Mouse (Mus musculus): ENCODE results near the gene Slmap. TPM values are rescaled to one million over a fixed set of nuclear protein-coding genes. Genes with fewer than 3 reads are reported as not detected.

The Slmap gene
- polyA plus RNA-seq, 1 experiment from 2014 or later = 46.3 TPM

- Histone ChIP-seq H3K27ac (ENCODE audit: low read depth) (peak overlapping the region; percentile 80), H3K4me2 (ENCODE audit: low read length) (no peak overlapping the region), H3K27me3 (replicated peaks; ENCODE audit: control insufficient read depth, insufficient read depth, low read length) (no peaks in the 10 kb centered on the region), H3K9me3 (ENCODE audit: control insufficient read depth, low read length) (no peaks in the 10 kb centered on the region), H3K36me3 (ENCODE audit: control insufficient read depth, insufficient read depth, low read length) (peaks cover 14% of the 10 kb centered on the region), H3K4me3 (ENCODE audit: low read depth, low read length) (0 out of 2 replicates have a peak overlapping the region, but pooled peaks have one; percentile 10), H3K9ac (ENCODE audit: low read length) (no peak overlapping the region), H3K4me1 (replicated peaks; ENCODE audit: control insufficient read depth, insufficient read depth, low read length) (no peaks in the 10 kb centered on the region; the same call in 1 of the 2 replicates)
- ATAC-seq (replicated peaks; ENCODE audit: low FRiP score, low TSS enrichment, low read depth) (no peak), DNase-seq (ENCODE audit: low spot score) (no peak)
- WGBS = 69% methylated on average over 6 of the region's 6 CpGs
Measured at GRCm38 (mm10) chr14:26442534-26442933, 92.2 kb downstream of the Slmap start.

GRCm38 (mm10) chr14:26441041-26441812 is 93.5 kb downstream of the Slmap start:
- no peaks in the 10 kb centered on the region for H3K9me3 ChIP-seq (ENCODE audit: control insufficient read depth, low read length)
- H3K4me2 ChIP-seq (ENCODE audit: low read length) = peak overlapping the region; percentile 16; the same call in 1 of the 2 replicates
- H3K4me1 ChIP-seq (replicated peaks; ENCODE audit: control insufficient read depth, insufficient read depth, low read length) = no peaks in the 10 kb centered on the region; the same call in 1 of the 2 replicates
- DNase-seq (ENCODE audit: low spot score) (no peak), ATAC-seq (replicated peaks; ENCODE audit: low FRiP score, low TSS enrichment, low read depth) (no peak)
- H3K4me3 ChIP-seq (ENCODE audit: low read depth, low read length) = peak overlapping the region; percentile 0; the same call in 1 of the 2 replicates
- H3K36me3 ChIP-seq (ENCODE audit: control insufficient read depth, insufficient read depth, low read length) = peaks cover 24% of the 10 kb centered on the region
- WGBS = 76% methylated on average over 2 of the region's 2 CpGs
- no peaks in the 10 kb centered on the region for H3K27me3 ChIP-seq (replicated peaks; ENCODE audit: control insufficient read depth, insufficient read depth, low read length)
- H3K9ac ChIP-seq (ENCODE audit: low read length) = peak overlapping the region; percentile 5; the same call in 1 of the 2 replicates
- peak overlapping the region; percentile 76 for H3K27ac ChIP-seq (ENCODE audit: low read depth)

GRCm38 (mm10) chr14:26439996-26440395 is 94.7 kb downstream of the Slmap start:
- Histone ChIP-seq H3K4me1 (replicated peaks; ENCODE audit: control insufficient read depth, insufficient read depth, low read length) (no peaks in the 10 kb centered on the region; the same call in 1 of the 2 replicates), H3K27ac (ENCODE audit: low read depth) (no peak overlapping the region), H3K27me3 (replicated peaks; ENCODE audit: control insufficient read depth, insufficient read depth, low read length) (no peaks in the 10 kb centered on the region), H3K9me3 (ENCODE audit: control insufficient read depth, low read length) (no peaks in the 10 kb centered on the region), H3K9ac (ENCODE audit: low read length) (no peak overlapping the region), H3K4me2 (ENCODE audit: low read length) (no peak overlapping the region), H3K36me3 (ENCODE audit: control insufficient read depth, insufficient read depth, low read length) (peaks cover 34% of the 10 kb centered on the region), H3K4me3 (ENCODE audit: low read depth, low read length) (no peak overlapping the region)
- DNase-seq (ENCODE audit: low spot score) (no peak), ATAC-seq (replicated peaks; ENCODE audit: low FRiP score, low TSS enrichment, low read depth) (no peak)

- no peak overlapping the region for H3K9ac ChIP-seq (ENCODE audit: low read length)
- WGBS = 90% methylated on average over 2 of the region's 2 CpGs
- H3K4me2 ChIP-seq (ENCODE audit: low read length) = no peak overlapping the region
- H3K27ac ChIP-seq (ENCODE audit: low read depth) = no peak overlapping the region
- peaks cover 34% of the 10 kb centered on the region for H3K36me3 ChIP-seq (ENCODE audit: control insufficient read depth, insufficient read depth, low read length)
- ATAC-seq (replicated peaks; ENCODE audit: low FRiP score, low TSS enrichment, low read depth) (no peak), DNase-seq (ENCODE audit: low spot score) (no peak)
- H3K4me1 ChIP-seq (replicated peaks; ENCODE audit: control insufficient read depth, insufficient read depth, low read length) = no peaks in the 10 kb centered on the region; the same call in 1 of the 2 replicates
- H3K27me3 ChIP-seq (replicated peaks; ENCODE audit: control insufficient read depth, insufficient read depth, low read length) = no peaks in the 10 kb centered on the region
- H3K4me3 ChIP-seq (ENCODE audit: low read depth, low read length) = no peak overlapping the region
- no peaks in the 10 kb centered on the region for H3K9me3 ChIP-seq (ENCODE audit: control insufficient read depth, low read length)
Measured at GRCm38 (mm10) chr14:26437771-26438170, 97.0 kb downstream of the Slmap start.

- Histone ChIP-seq H3K4me1 (replicated peaks; ENCODE audit: control insufficient read depth, insufficient read depth, low read length) (no peaks in the 10 kb centered on the region; the same call in 1 of the 2 replicates), H3K36me3 (ENCODE audit: control insufficient read depth, insufficient read depth, low read length) (peaks cover 34% of the 10 kb centered on the region), H3K4me2 (ENCODE audit: low read length) (no peak overlapping the region), H3K9me3 (ENCODE audit: control insufficient read depth, low read length) (no peaks in the 10 kb centered on the region), H3K4me3 (ENCODE audit: low read depth, low read length) (no peak overlapping the region), H3K27me3 (replicated peaks; ENCODE audit: control insufficient read depth, insufficient read depth, low read length) (no peaks in the 10 kb centered on the region), H3K27ac (ENCODE audit: low read depth) (no peak overlapping the region), H3K9ac (ENCODE audit: low read length) (no peak overlapping the region)
- DNase-seq (ENCODE audit: low spot score) = no peak
- no peak for ATAC-seq (replicated peaks; ENCODE audit: low FRiP score, low TSS enrichment, low read depth)
Measured at GRCm38 (mm10) chr14:26436304-26436703, 98.4 kb downstream of the Slmap start.

- no peak for ATAC-seq (replicated peaks; ENCODE audit: low FRiP score, low TSS enrichment, low read depth)
- Histone ChIP-seq H3K9ac (ENCODE audit: low read length) (no peak overlapping the region), H3K36me3 (ENCODE audit: control insufficient read depth, insufficient read depth, low read length) (peaks cover 36% of the 10 kb centered on the region), H3K4me1 (replicated peaks; ENCODE audit: control insufficient read depth, insufficient read depth, low read length) (no peaks in the 10 kb centered on the region), H3K27me3 (replicated peaks; ENCODE audit: control insufficient read depth, insufficient read depth, low read length) (no peaks in the 10 kb centered on the region), H3K4me3 (ENCODE audit: low read depth, low read length) (no peak overlapping the region), H3K27ac (ENCODE audit: low read depth) (no peak overlapping the region), H3K4me2 (ENCODE audit: low read length) (no peak overlapping the region), H3K9me3 (ENCODE audit: control insufficient read depth, low read length) (no peaks in the 10 kb centered on the region)
- 60% methylated on average over 2 of the region's 2 CpGs for WGBS
- DNase-seq (ENCODE audit: low spot score) = no peak
Measured at GRCm38 (mm10) chr14:26432320-26432719, 102.4 kb downstream of the Slmap start.

GRCm38 (mm10) chr14:26431919-26432318 is 102.8 kb downstream of the Slmap start:
- ATAC-seq (replicated peaks; ENCODE audit: low FRiP score, low TSS enrichment, low read depth) (no peak), DNase-seq (ENCODE audit: low spot score) (no peak)
- H3K27me3 ChIP-seq (replicated peaks; ENCODE audit: control insufficient read depth, insufficient read depth, low read length) = no peaks in the 10 kb centered on the region
- no peaks in the 10 kb centered on the region for H3K9me3 ChIP-seq (ENCODE audit: control insufficient read depth, low read length)
- WGBS = 76% methylated on average over 2 of the region's 2 CpGs
- no peak overlapping the region for H3K27ac ChIP-seq (ENCODE audit: low read depth)
- no peak overlapping the region for H3K4me3 ChIP-seq (ENCODE audit: low read depth, low read length)
- H3K9ac ChIP-seq (ENCODE audit: low read length) = no peak overlapping the region
- no peaks in the 10 kb centered on the region for H3K4me1 ChIP-seq (replicated peaks; ENCODE audit: control insufficient read depth, insufficient read depth, low read length)
- no peak overlapping the region for H3K4me2 ChIP-seq (ENCODE audit: low read length)
- peaks cover 36% of the 10 kb centered on the region for H3K36me3 ChIP-seq (ENCODE audit: control insufficient read depth, insufficient read depth, low read length)

GRCm38 (mm10) chr14:26420231-26420630 is 114.5 kb downstream of the Slmap start:
- Histone ChIP-seq H3K27me3 (replicated peaks; ENCODE audit: control insufficient read depth, insufficient read depth, low read length) (no peaks in the 10 kb centered on the region), H3K27ac (ENCODE audit: low read depth) (no peak overlapping the region), H3K4me2 (ENCODE audit: low read length) (no peak overlapping the region), H3K4me1 (replicated peaks; ENCODE audit: control insufficient read depth, insufficient read depth, low read length) (no peaks in the 10 kb centered on the region; the same call in 1 of the 2 replicates), H3K36me3 (ENCODE audit: control insufficient read depth, insufficient read depth, low read length) (peaks cover 63% of the 10 kb centered on the region), H3K9me3 (ENCODE audit: control insufficient read depth, low read length) (no peaks in the 10 kb centered on the region), H3K9ac (ENCODE audit: low read length) (no peak overlapping the region), H3K4me3 (ENCODE audit: low read depth, low read length) (no peak overlapping the region)
- WGBS = 75% methylated on average over 2 of the region's 2 CpGs
- DNase-seq (ENCODE audit: low spot score) (no peak), ATAC-seq (replicated peaks; ENCODE audit: low FRiP score, low TSS enrichment, low read depth) (no peak)

GRCm38 (mm10) chr14:26417956-26418355 is 116.8 kb downstream of the Slmap start:
- no peak for DNase-seq (ENCODE audit: low spot score)
- no peak overlapping the region for H3K4me3 ChIP-seq (ENCODE audit: low read depth, low read length)
- H3K4me1 ChIP-seq (replicated peaks; ENCODE audit: control insufficient read depth, insufficient read depth, low read length) = no peaks in the 10 kb centered on the region; the same call in 1 of the 2 replicates
- H3K9me3 ChIP-seq (ENCODE audit: control insufficient read depth, low read length) = no peaks in the 10 kb centered on the region
- no peak overlapping the region for H3K4me2 ChIP-seq (ENCODE audit: low read length)
- H3K27ac ChIP-seq (ENCODE audit: low read depth) = no peak overlapping the region
- H3K36me3 ChIP-seq (ENCODE audit: control insufficient read depth, insufficient read depth, low read length) = peaks cover 63% of the 10 kb centered on the region
- ATAC-seq (replicated peaks; ENCODE audit: low FRiP score, low TSS enrichment, low read depth) = no peak
- 43% methylated on average over 5 of the region's 5 CpGs for WGBS
- H3K27me3 ChIP-seq (replicated peaks; ENCODE audit: control insufficient read depth, insufficient read depth, low read length) = no peaks in the 10 kb centered on the region
- no peak overlapping the region for H3K9ac ChIP-seq (ENCODE audit: low read length)

Measured in intestine, embryonic 14.5 days (tissue).